Mouse (Mus musculus) activated CD4-positive, CD25-positive, alpha-beta regulatory T cell, adult 4 months (primary cell): ENCODE measurements around the gene Ifit1bl2. TPM values are rescaled to one million over a fixed set of nuclear protein-coding genes. Genes with fewer than 3 reads are reported as not detected.
A peak's percentile ranks its signal among the peaks of the same experiment; 100 is the strongest.
"Not testable (repeated sequence)": the region's sequence is repeated elsewhere in the genome, so short reads cannot be mapped to it uniquely, and the experiment has no call there.

Source experiments
- ATAC-seq: one replicate; pipeline ENCODE4 v1.8.0; 2017
- polyA plus RNA-seq, 2 experiments: library from polyadenylated mRNA; unstranded; fragments of 100-300 nt; shearing (Covaris generic); gene quantifications; one replicate each; pipeline ENCODE4 v1.2.1; 2017

Gene Ifit1bl2
- under 1 TPM; 0.57 to 0.73 TPM for polyA plus RNA-seq

DNA sequence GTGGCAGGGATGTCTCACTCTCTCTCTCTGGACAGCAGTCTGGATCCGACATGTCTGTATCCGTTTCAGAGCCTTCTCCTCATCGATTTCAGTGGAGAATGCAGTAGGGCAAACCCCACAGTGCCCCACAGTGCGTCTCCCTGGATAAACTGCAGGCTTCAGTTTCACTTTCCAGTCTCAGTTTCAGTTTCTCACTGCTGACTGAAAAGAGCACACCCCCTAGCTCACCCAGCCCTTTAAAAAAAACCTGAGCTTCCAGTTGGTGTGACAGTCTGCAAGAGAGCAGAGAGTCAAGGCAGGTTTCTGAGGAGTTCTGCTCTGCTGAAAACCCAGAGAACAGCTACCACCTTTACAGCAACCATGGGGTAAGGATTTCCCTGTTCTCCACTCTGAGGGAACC is at the start of gene Ifit1bl2, which contains the start of gene Ifit1:
TSS of gene Ifit1bl2 (minus strand) at position 121 of the 400 bp plus-strand sequence.
TSS of gene Ifit1 (plus strand) at position 249 of the 400 bp plus-strand sequence.
- peak; percentile 99 for ATAC-seq

GRCm38 (mm10) chr19:34685530-34685929 is 45.0 kb upstream of the Ifit1bl2 start:
- ATAC-seq: no peak

DNA sequence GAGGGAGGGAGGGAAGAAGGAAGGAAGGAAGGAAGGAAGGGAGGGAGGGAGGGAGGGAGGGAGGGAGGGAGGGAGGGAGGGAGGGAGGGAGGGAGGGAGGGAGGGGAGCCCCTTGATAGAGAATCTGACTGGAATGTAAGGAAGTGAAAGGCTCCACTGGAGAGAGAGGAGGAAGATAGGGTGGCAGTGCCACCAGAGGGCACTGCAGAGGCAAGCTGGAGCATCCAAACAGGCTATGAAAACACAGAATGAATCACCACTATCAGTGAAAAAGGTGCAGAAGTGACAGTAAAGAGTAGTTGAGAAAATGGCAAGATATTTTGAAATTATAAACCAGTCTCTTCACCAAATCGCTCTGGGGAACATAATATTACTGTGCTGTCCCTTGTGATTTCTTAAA is 44.3 kb upstream of the Ifit1bl2 start:
- no peak for ATAC-seq

DNA sequence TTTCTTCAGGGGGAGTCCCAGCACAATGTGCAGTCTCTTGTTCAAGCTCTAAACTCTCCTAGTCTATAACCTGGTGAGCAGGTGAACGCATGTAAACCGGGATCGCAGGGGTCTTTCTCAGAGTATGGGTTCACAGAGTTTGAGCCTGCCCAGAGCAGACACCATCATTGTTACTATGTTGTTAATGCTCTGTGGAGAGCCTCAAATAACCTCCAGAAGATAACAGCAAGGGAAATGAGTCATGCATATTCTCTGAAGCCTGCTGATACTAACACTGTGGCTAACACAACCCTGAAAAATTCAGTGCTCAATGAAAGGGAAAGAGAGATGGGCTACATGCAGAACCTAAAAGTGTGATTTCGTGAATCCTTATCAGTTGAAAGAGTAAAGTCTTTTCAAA is 37.9 kb upstream of the Ifit1bl2 start:
- ATAC-seq: no peak

DNA sequence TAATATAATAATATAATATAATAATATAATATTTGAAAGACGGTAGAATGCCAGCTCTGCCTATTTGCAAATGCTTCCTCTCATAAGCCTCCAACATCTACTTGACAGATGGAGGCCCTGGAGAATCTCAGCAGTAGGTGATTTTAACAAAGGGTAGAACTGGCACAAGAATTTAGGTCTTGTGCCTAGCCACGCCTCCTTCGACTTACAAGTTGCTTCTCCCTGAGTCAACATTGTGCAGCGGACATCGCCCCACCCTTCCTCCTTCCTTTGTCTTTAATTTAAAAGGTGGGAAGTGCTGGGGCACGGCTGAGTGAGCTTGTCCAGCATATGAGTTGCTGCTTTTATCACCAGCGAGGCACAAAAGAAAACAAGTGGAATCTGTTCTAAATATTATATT is 32.9 kb upstream of the Ifit1bl2 start:
- ATAC-seq: no peak

GRCm38 (mm10) chr19:34666127-34666526 is 25.6 kb upstream of the Ifit1bl2 start:
- ATAC-seq: peak; percentile 41

- ATAC-seq: no peak
These were observed 22.2 kb upstream of the Ifit1bl2 start for GRCm38 (mm10) chr19:34662740-34663139.

DNA sequence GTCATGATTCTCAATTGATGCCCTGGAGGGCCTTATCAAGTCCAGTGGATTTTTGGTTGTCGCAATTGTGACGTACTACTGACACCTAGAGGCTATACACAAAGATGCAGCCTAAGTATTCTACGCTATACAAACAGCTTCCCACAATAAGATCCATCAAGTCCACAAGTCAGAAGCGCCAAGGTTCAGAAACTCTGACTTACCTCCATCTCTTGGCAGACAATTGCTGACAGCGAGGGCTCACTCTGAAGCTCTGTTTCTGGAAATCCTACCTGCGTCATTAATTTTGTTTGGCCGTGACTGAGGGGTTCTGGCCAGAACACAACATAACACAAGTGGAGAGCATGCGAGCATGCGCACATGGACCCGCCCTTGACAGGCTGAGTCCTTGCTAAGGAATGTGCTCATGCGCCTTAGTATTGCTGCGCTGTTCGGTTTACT is 21.5 kb upstream of the Ifit1bl2 start:
- ATAC-seq: peak; percentile 86

GRCm38 (mm10) chr19:34656511-34657298 is 16.2 kb upstream of the Ifit1bl2 start:
- ATAC-seq: no peak

- ATAC-seq: no peak
These were observed 14.8 kb upstream of the Ifit1bl2 start for GRCm38 (mm10) chr19:34655227-34655805.

GRCm38 (mm10) chr19:34650997-34651396 is 10.5 kb upstream of the Ifit1bl2 start:
- ATAC-seq: no peak

- ATAC-seq: peak; percentile 54
These were observed 9.7 kb upstream of the Ifit1bl2 start for GRCm38 (mm10) chr19:34650276-34650675.

GRCm38 (mm10) chr19:34647630-34648029 is 7.1 kb upstream of the Ifit1bl2 start:
- not testable (repeated sequence) for ATAC-seq

GRCm38 (mm10) chr19:34642616-34643015 is 2.1 kb upstream of the Ifit1bl2 start:
- no peak for ATAC-seq

DNA sequence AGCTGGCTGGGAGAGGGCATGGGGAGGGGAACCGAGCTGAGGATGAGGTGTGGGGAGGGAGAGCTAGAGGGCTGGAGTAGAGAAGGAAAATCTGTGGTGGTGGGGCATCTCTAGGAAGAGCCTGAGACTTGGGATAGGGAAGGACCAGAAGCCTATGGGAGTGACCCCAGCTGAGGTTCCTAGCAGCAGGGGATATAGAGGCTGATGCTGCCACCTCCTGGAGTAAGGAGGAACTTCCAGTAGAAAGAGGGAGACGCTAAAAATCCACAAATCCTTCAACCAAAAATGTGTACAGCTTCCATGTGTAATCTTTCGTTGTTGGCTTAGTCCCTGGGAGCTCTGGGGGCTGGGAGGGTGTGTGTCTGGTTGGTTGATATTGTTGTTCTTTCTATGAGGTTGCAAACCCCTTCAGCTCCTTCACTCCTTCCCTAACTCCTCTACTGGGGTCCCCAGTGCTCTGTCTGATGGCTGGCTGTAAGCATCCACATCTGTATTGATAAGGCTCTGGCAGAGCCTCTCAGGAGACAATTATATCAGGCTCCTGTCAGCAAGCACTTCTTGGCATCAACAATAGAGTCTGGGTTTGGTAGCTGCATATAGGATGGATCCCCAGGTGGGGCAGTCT is 3.5 kb downstream of the Ifit1bl2 start:
- no peak for ATAC-seq

DNA sequence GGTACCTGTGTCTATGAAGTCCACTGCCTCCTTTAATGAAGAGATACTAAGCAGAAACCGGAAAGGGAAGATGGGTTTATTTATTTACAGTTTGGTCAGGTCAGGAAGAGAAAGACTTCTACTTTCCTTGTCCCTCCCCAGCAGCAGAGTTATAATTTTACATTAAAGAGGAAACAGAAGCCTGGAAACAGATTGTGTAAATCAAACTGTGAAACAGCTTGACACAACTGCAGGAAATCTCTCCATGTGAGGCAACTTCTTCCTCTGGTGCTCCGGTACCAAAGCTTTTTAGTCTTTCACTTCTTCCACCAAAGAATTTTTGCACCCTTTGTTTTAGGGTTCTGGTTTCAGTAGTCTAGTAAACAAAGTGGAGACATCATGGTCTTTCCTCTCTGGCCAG is 7.1 kb downstream of the Ifit1bl2 start:
- no peak for ATAC-seq

DNA sequence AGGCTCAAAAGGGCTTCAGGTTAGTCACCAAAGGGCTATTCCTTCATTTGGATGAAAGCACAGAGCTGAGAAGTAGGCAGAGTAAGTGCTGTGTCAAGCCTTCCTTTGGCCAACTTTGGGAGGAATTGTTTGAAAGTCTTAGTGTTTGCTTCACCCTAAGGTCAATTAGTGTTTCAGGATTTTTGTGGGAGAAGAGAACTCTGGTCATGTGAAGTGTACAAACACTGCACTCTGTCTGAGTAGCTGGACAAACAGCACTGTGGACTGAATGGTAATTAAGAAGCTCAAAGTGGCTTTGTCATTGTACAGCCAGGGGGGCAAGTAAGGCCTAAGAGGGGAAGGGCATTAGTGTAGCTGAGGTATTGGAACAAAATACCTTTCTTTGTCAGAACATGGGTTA is 9.1 kb downstream of the Ifit1bl2 start:
- no peak for ATAC-seq

DNA sequence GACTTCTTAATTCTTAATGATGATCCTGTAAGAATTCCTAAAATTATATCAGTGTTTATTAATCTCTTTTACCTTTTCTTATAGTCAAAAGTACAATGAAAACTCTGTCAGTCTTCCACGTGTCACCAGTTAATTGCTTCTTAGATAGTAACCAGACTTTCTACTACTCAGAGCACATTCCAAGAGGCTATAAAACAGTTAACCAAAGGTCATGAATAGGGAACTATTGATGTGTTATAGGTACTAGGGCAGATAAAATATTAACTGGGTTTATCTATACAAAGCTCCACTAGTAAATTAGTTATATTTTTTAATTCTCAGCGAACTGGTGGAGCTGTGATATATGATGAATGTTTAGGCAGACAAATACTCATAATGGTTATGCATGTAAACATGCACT is 13.0 kb downstream of the Ifit1bl2 start:
- no peak for ATAC-seq

GRCm38 (mm10) chr19:34624663-34625062 is 15.9 kb downstream of the Ifit1bl2 start:
- ATAC-seq: peak; percentile 28

- ATAC-seq: no peak
These were observed 16.8 kb downstream of the Ifit1bl2 start for GRCm38 (mm10) chr19:34623781-34624180.

GRCm38 (mm10) chr19:34620871-34621270 is 19.7 kb downstream of the Ifit1bl2 start:
- ATAC-seq: no peak

- peak; percentile 63 for ATAC-seq
These were observed 28.1 kb downstream of the Ifit1bl2 start for GRCm38 (mm10) chr19:34612243-34613001.

- not testable (repeated sequence) for ATAC-seq
These were observed 30.4 kb downstream of the Ifit1bl2 start for GRCm38 (mm10) chr19:34610118-34610517.
